ENCODE assay signal across 18 mouse cellular contexts in genomic region chr2:26207559-26207958, GRCm38 (mm10). TPM values are rescaled to one million over a fixed set of nuclear protein-coding genes. Genes with fewer than 3 reads are reported as not detected.
DNase-seq lines count a peak whose midpoint lies in the region; ATAC-seq and TF ChIP-seq lines count a peak whose summit lies in the region.
"Had no signal": no experiment of that assay in that cellular context is flagged by ENCODE, and none has a peak within 500 bp of the region (broad histone marks: within the 10 kb centered on the region; RNA-seq: fewer than 3 reads in every experiment).

No protein-coding gene starts in this region.

- no peaks in the 10 kb centered on the region for H3K9me3 ChIP-seq in lung, embryonic 14.5 days (ENCODE audit: low read depth, low read length)
- no peaks in the 10 kb centered on the region; the same call in 1 of the 2 replicates for H3K9me3 ChIP-seq in midbrain, embryonic 13.5 days
- H3K9me3 ChIP-seq: embryonic facial prominence, embryonic 15.5 days; limb, embryonic 10.5 days; liver, embryonic 13.5 days had no signal

- no peak overlapping the region for H3K9ac ChIP-seq in lung, embryonic 14.5 days
- no peak overlapping the region for H3K9ac ChIP-seq in midbrain, embryonic 13.5 days (replicated peaks)
- H3K9ac ChIP-seq: embryonic facial prominence, embryonic 15.5 days; liver, embryonic 13.5 days had no signal

- intact Hi-C loops in gastrocnemius, postnatal 14 days (cut with DNase I; ENCODE audit: low total_unique reads): no loop called here

- no peak for TF ChIP-seq POLR2A in lung, adult 2 months (IDR thresholded peaks at IDR 0.05; ENCODE audit: borderline replicate concordance, extremely low read depth, low read depth, low read length)

- DNase-seq in embryo, embryonic 11 days: peak; percentile 41
- no peak for DNase-seq in embryo, embryonic 10.5 days (ENCODE audit: low spot score)
- DNase-seq in lung, embryonic 14.5 days: no peak
- DNase-seq in lung, adult 2 months: no peak
- peak; percentile 9 for DNase-seq in skeletal muscle tissue, adult 2 months (ENCODE audit: low read depth, low spot score)
- DNase-seq in gastrocnemius, postnatal 14 days: no peak
- DNase-seq in gastrocnemius, postnatal 25 days: no peak

- peaks cover 55% of the 10 kb centered on the region for H3K27me3 ChIP-seq in lung, embryonic 14.5 days (ENCODE audit: insufficient read depth, low read length)
- peaks cover 67% of the 10 kb centered on the region for H3K27me3 ChIP-seq in midbrain, embryonic 13.5 days

- peaks cover 27% of the 10 kb centered on the region for H3K36me3 ChIP-seq in lung, embryonic 14.5 days (ENCODE audit: insufficient read depth)
- H3K36me3 ChIP-seq in midbrain, embryonic 13.5 days: peaks cover 33% of the 10 kb centered on the region

- H3K27ac ChIP-seq in lung, embryonic 14.5 days (ENCODE audit: low read depth): no peak overlapping the region
- H3K27ac ChIP-seq in midbrain, embryonic 13.5 days: no peak overlapping the region
- H3K27ac ChIP-seq: embryonic facial prominence, embryonic 15.5 days; limb, embryonic 10.5 days; liver, embryonic 13.5 days had no signal

- WGBS in lung, embryonic 14.5 days: 12% methylated on average over 9 of the region's 9 CpGs
- WGBS in lung, adult 2 months: 11% methylated on average over 9 of the region's 9 CpGs
- WGBS in midbrain, embryonic 13.5 days: under 1% methylated on average over 9 of the region's 9 CpGs

- TF ChIP-seq CTCF in lung, embryonic 14.5 days (IDR thresholded peaks at IDR 0.05; ENCODE audit: low read depth): no peak
- no peak for TF ChIP-seq CTCF in lung, adult 2 months (IDR thresholded peaks at IDR 0.05; ENCODE audit: insufficient read depth, low read length)

- H3K4me3 ChIP-seq in lung, embryonic 14.5 days (ENCODE audit: low read depth, low read length): no peak overlapping the region
- no peak overlapping the region for H3K4me3 ChIP-seq in lung, adult 2 months (replicated peaks; ENCODE audit: extremely low read depth, low read depth, low read length)
- no peak overlapping the region for H3K4me3 ChIP-seq in midbrain, embryonic 13.5 days (replicated peaks)
- H3K4me3 ChIP-seq: embryonic facial prominence, embryonic 15.5 days; limb, embryonic 10.5 days; liver, embryonic 13.5 days had no signal

- 0 out of 2 replicates have a peak, but pooled peaks have one; percentile 30 for ATAC-seq in lung, embryonic 14.5 days (ENCODE audit: insufficient read depth)
- ATAC-seq in midbrain, embryonic 13.5 days: peak; percentile 43
- ATAC-seq: Patski had no signal

- H3K4me1 ChIP-seq in lung, embryonic 14.5 days (ENCODE audit: insufficient read depth): no peaks in the 10 kb centered on the region
- no peaks in the 10 kb centered on the region for H3K4me1 ChIP-seq in lung, adult 2 months (ENCODE audit: control insufficient read depth, insufficient read depth, low read length)
- peaks cover 32% of the 10 kb centered on the region for H3K4me1 ChIP-seq in midbrain, embryonic 13.5 days (replicated peaks)

- H3K4me2 ChIP-seq in lung, embryonic 14.5 days: no peak overlapping the region
- H3K4me2 ChIP-seq in midbrain, embryonic 13.5 days (replicated peaks): no peak overlapping the region
- H3K4me2 ChIP-seq: embryonic facial prominence, embryonic 15.5 days had no signal

RNA-seq across cellular contexts. Expression of gene Lhx3, which starts 0.5 kb away (rescaled TPM):
- 0.27 TPM in 1 of 2 replicates, not detected in the other for polyA plus RNA-seq in lung, embryonic 14.5 days (2014; fragmentation: Nextera tagmentation; extraction: Ambion mirVana)
- not detected in 2 replicates for polyA plus RNA-seq in lung, adult 2 months (2012; rRNA removed)
- polyA plus RNA-seq in midbrain, embryonic 13.5 days (2015; fragmentation: Nextera tagmentation; extraction: Ambion mirVana): 0.17 TPM in 1 of 2 replicates, not detected in the other
- total RNA-seq in gastrocnemius, postnatal 14 days (2021): not detected
- total RNA-seq in gastrocnemius, postnatal 25 days (2021): not detected
- total RNA-seq: gastrocnemius, adult 8-10 months; heart, postnatal 10 days; layer of hippocampus, postnatal 14 days; megakaryocyte-erythroid progenitor cell, adult 5-6 weeks; neutrophil, adult 5-6 weeks had no signal
- polyA plus RNA-seq: forebrain, embryonic 16.5 days; limb, embryonic 10.5 days; liver, embryonic 13.5 days; Patski had no signal

RNA-seq across cellular contexts. Expression of gene Qsox2, which starts 29.8 kb away (rescaled TPM):
- 25.8 and 26.1 TPM in 2 replicates for polyA plus RNA-seq in lung, embryonic 14.5 days (2014; fragmentation: Nextera tagmentation; extraction: Ambion mirVana)
- polyA plus RNA-seq in lung, adult 2 months (2012; rRNA removed): 20.4 and 24.5 TPM in 2 replicates
- 15.4 and 15.7 TPM in 2 replicates for polyA plus RNA-seq in midbrain, embryonic 13.5 days (2015; fragmentation: Nextera tagmentation; extraction: Ambion mirVana)
- total RNA-seq in gastrocnemius, postnatal 14 days (2021): 1 to 10 TPM; 4.3 to 5.4 TPM
- 1 to 10 TPM; 3.1 to 4.0 TPM for total RNA-seq in gastrocnemius, postnatal 25 days (2021)

Comparison
In these comparisons a context has a peak if more than half of its experiments do, and no peak if none do; other contexts are left out.
1. DNase-seq: peak in embryo, embryonic 11 days (single experiment) and skeletal muscle tissue, adult 2 months (single experiment); none in embryo, embryonic 10.5 days (single experiment), lung, embryonic 14.5 days (single experiment), lung, adult 2 months (single experiment), gastrocnemius, postnatal 14 days (single experiment) and gastrocnemius, postnatal 25 days (single experiment).